In genomic region chr9:43545081-43545565, GRCm38 (mm10) we compare ENCODE assay signal across 9 mouse cellular contexts.
DNase-seq lines count a peak whose midpoint lies in the region; ATAC-seq lines count a peak whose summit lies in the region.
"Had no signal": no experiment of that assay in that cellular context is flagged by ENCODE, and none has a peak within 500 bp of the region (broad histone marks: within the 10 kb centered on the region; RNA-seq: fewer than 3 reads in every experiment).

No protein-coding gene starts in this region.

- no peak overlapping the region for H3K9ac ChIP-seq in heart, embryonic 12.5 days

- H3K4me3 ChIP-seq in heart, embryonic 12.5 days: no peak overlapping the region
- H3K4me3 ChIP-seq: erythroblast, embryonic 14.5 days had no signal

- no peaks in the 10 kb centered on the region for H3K9me3 ChIP-seq in heart, embryonic 12.5 days (replicated peaks)

- H3K4me1 ChIP-seq in heart, embryonic 12.5 days (replicated peaks): peaks cover 29% of the 10 kb centered on the region

- no peak for ATAC-seq in cerebellum, adult (ENCODE audit: insufficient number of reproducible peaks, low FRiP score, low TSS enrichment)
- 0 out of 2 replicates have a peak, but pooled peaks have one; percentile 11 for ATAC-seq in heart, embryonic 12.5 days (ENCODE audit: insufficient number of reproducible peaks, low FRiP score)

- H3K36me3 ChIP-seq in heart, embryonic 12.5 days: no peaks in the 10 kb centered on the region

- H3K4me2 ChIP-seq in heart, embryonic 12.5 days: peak overlapping the region; percentile 38

- 25% methylated on average over 15 of the region's 15 CpGs for WGBS in heart, embryonic 12.5 days

- no peak overlapping the region for H3K27ac ChIP-seq in heart, embryonic 12.5 days (ENCODE audit: poor library complexity, severe bottlenecking)

- DNase-seq in cerebellum, adult 11 months: peak; percentile 24
- DNase-seq in MN1 (ENCODE audit: low spot score): peak; percentile 7
- peak; percentile 61 for DNase-seq in embryo, embryonic 11 days
- peak; percentile 85 for DNase-seq in layer of hippocampus, adult 9-11 months
- DNase-seq in naive thymus-derived CD4-positive, alpha-beta T cell, adult 2 months (ENCODE audit: low read depth): peak; percentile 83
- no peak for DNase-seq in urinary bladder, postnatal 14 days (ENCODE audit: low spot score)

- no peaks in the 10 kb centered on the region for H3K27me3 ChIP-seq in heart, embryonic 12.5 days (replicated peaks)
